Mouse (Mus musculus) forebrain, embryonic 12.5 days (tissue): ENCODE data around the gene Rwdd4a. TPM values are rescaled to one million over a fixed set of nuclear protein-coding genes. Genes with fewer than 3 reads are reported as not detected.

ENCODE experiments used
- ATAC-seq: fragments of 200-750 bp; cut with Nextera tagmentation; 2 replicates; pipeline ENCODE4 v1.8.0; 2017; ENCODE audit warnings: moderate TSS enrichment; ENCODE audit not compliant: low FRiP score
- H3K27ac ChIP-seq: fragments of 300-500 bp; sonication (generic); 2 replicates; pipeline ENCODE4 v1.5.1; 2016; ENCODE audit warnings: mild to moderate bottlenecking
- H3K27me3 ChIP-seq: fragments of 300-500 bp; sonication (generic); 2 replicates; pipeline ENCODE4 v1.6.1; 2016; ENCODE audit warnings: mild to moderate bottlenecking
- H3K36me3 ChIP-seq: fragments of 300-500 bp; sonication (generic); replicated peaks from 2 replicates; pipeline ENCODE4 v1.6.1; 2016; ENCODE audit warnings: mild to moderate bottlenecking
- H3K4me1 ChIP-seq: fragments of 300-500 bp; sonication (generic); 2 replicates; pipeline ENCODE4 v1.6.1; 2016
- H3K4me2 ChIP-seq: fragments of 300-500 bp; sonication (generic); 2 replicates; pipeline ENCODE4 v1.6.1; 2016; ENCODE audit warnings: mild to moderate bottlenecking, moderate library complexity
- H3K4me3 ChIP-seq: fragments of 300-500 bp; sonication (generic); replicated peaks from 2 replicates; pipeline ENCODE4 v1.5.1; 2016; ENCODE audit warnings: mild to moderate bottlenecking
- H3K9ac ChIP-seq: fragments of 300-500 bp; sonication (generic); 2 replicates; pipeline ENCODE4 v1.6.1; 2016; ENCODE audit warnings: mild to moderate bottlenecking
- H3K9me3 ChIP-seq: fragments of 300-500 bp; sonication (generic); 2 replicates; pipeline ENCODE4 v1.6.1; 2016
- whole genome bisulfite sequencing: fragments of 180-500 bp; shearing (Covaris S2); methylation state at CpG from one replicate; pipeline ENCODE4 v1.1.7; 2016; 5-methylcytosine and 5-hydroxymethylcytosine counted together
- polyA plus RNA-seq: library from polyadenylated mRNA; unstranded; fragments of >200 nt; fragmentation: Nextera tagmentation; extraction: Ambion mirVana; gene quantifications from 2 replicates; pipeline ENCODE4 v1.2.1, GENCODE M21; 2016

The Rwdd4a gene
- polyA plus RNA-seq, 1 experiment from 2014 or later = 44.8 TPM

GRCm38 (mm10) chr8:47542746-47543145, 9.3 kb downstream of the Rwdd4a start:
- H3K9me3 ChIP-seq = no peaks in the 10 kb centered on the region
- no peak overlapping the region for H3K4me3 ChIP-seq
- WGBS = 95% methylated on average over 16 of the region's 16 CpGs
- H3K4me2 ChIP-seq = no peak overlapping the region
- no peak overlapping the region for H3K9ac ChIP-seq
- peaks cover 75% of the 10 kb centered on the region for H3K36me3 ChIP-seq
- ATAC-seq = no peak
- H3K27ac ChIP-seq = no peak overlapping the region
- H3K4me1 ChIP-seq = no peaks in the 10 kb centered on the region
- H3K27me3 ChIP-seq = no peaks in the 10 kb centered on the region

GRCm38 (mm10) chr8:47544094-47544493, 10.6 kb downstream of the Rwdd4a start:
- H3K4me3 ChIP-seq = no peak overlapping the region
- no peak for ATAC-seq
- no peak overlapping the region for H3K9ac ChIP-seq
- H3K27ac ChIP-seq = no peak overlapping the region
- H3K4me2 ChIP-seq = no peak overlapping the region
- H3K9me3 ChIP-seq = no peaks in the 10 kb centered on the region
- 89% methylated on average over 5 of the region's 5 CpGs for WGBS
- H3K36me3 ChIP-seq = peaks cover 80% of the 10 kb centered on the region
- H3K27me3 ChIP-seq = no peaks in the 10 kb centered on the region
- H3K4me1 ChIP-seq = no peaks in the 10 kb centered on the region

- Histone ChIP-seq H3K4me3 (no peak overlapping the region), H3K4me1 (no peaks in the 10 kb centered on the region), H3K9ac (no peak overlapping the region), H3K36me3 (peaks cover 89% of the 10 kb centered on the region), H3K27ac (no peak overlapping the region), H3K27me3 (no peaks in the 10 kb centered on the region), H3K9me3 (no peaks in the 10 kb centered on the region), H3K4me2 (no peak overlapping the region)
- no peak for ATAC-seq
- 97% methylated on average over 10 of the region's 10 CpGs for WGBS
Measured at GRCm38 (mm10) chr8:47547102-47547501, 13.6 kb downstream of the Rwdd4a start.

- ATAC-seq = no peak
- no peaks in the 10 kb centered on the region for H3K9me3 ChIP-seq
- H3K27ac ChIP-seq = no peak overlapping the region
- peaks cover 39% of the 10 kb centered on the region for H3K36me3 ChIP-seq
- no peak overlapping the region for H3K4me3 ChIP-seq
- H3K9ac ChIP-seq = no peak overlapping the region
- no peaks in the 10 kb centered on the region for H3K4me1 ChIP-seq
- WGBS = 85% methylated on average over 6 of the region's 6 CpGs
- no peak overlapping the region for H3K4me2 ChIP-seq
- no peaks in the 10 kb centered on the region for H3K27me3 ChIP-seq
Measured at GRCm38 (mm10) chr8:47553613-47554012, 20.1 kb downstream of the Rwdd4a start.

DNA sequence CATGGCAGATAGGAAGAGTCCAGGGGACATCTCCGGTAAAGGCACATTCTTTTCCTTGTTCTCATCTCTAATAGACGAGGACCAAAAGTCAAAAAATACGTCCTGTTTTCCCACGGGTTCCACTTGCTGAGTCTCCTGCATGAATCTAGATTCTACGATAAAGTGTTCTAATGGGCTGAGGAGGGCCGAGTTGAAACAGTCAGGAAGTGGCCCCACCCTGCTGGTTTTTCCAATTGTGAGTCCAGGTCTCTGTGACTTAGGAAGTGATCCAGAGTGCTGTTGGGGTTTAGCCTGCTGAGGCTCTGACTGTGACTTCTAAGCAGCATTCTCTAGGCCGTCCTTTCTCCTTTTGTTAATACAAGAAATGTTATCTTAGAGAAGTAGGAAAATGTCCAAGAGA, 23.0 kb downstream of the Rwdd4a start:
- WGBS = 88% methylated on average over 7 of the region's 7 CpGs
- H3K4me3 ChIP-seq = no peak overlapping the region
- H3K27ac ChIP-seq = no peak overlapping the region
- H3K27me3 ChIP-seq = no peaks in the 10 kb centered on the region
- no peaks in the 10 kb centered on the region for H3K9me3 ChIP-seq
- ATAC-seq = no peak
- no peaks in the 10 kb centered on the region for H3K4me1 ChIP-seq
- peaks cover 12% of the 10 kb centered on the region for H3K36me3 ChIP-seq
- H3K9ac ChIP-seq = no peak overlapping the region
- H3K4me2 ChIP-seq = no peak overlapping the region

DNA sequence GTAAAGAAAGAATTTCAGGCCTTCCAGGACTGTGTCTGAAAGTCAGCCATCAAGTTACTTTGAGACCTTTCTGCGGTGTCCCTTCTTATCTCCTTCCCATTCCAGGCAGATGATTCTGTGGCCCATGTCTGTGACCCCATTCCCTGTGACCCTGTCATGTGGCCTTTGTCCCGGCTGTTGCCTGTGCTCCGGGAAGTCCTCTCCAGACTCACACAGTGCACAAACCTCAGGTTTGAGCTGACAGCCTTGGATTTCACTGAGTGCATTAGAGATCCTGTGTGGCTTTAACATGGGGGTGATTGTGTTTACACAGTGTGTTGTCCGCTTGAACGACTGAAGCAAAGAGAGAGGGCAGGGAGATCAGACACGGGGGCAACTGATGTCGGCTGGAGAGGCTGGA, 24.8 kb downstream of the Rwdd4a start:
- ATAC-seq = no peak
- peaks cover 5% of the 10 kb centered on the region for H3K36me3 ChIP-seq
- H3K4me3 ChIP-seq = no peak overlapping the region
- no peaks in the 10 kb centered on the region for H3K4me1 ChIP-seq
- H3K27ac ChIP-seq = no peak overlapping the region
- WGBS = 51% methylated on average over 7 of the region's 7 CpGs
- no peaks in the 10 kb centered on the region for H3K9me3 ChIP-seq
- no peak overlapping the region for H3K4me2 ChIP-seq
- no peak overlapping the region for H3K9ac ChIP-seq
- no peaks in the 10 kb centered on the region for H3K27me3 ChIP-seq

DNA sequence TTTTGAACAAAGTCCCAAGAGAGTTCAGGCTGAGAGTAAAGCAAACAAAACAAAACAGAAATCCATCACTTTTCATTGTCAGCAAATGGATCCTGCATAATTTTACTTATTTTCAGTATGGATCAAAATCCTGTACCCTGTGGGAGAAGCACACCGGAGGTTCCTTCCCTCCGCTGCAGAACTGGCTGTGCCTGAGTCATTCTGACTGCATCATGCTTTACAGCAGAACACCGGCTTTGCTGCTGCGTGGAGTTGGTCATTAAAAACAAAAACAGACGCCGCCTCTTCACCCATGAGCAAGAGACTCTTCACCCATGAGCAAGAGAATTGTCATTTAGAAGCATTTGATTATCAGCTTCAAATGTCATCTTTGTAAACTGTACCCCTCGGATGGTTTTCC, 27.3 kb downstream of the Rwdd4a start:
- no peak overlapping the region for H3K27ac ChIP-seq
- WGBS = 88% methylated on average over 7 of the region's 7 CpGs
- H3K27me3 ChIP-seq = no peaks in the 10 kb centered on the region
- ATAC-seq = no peak
- H3K4me3 ChIP-seq = no peak overlapping the region
- H3K4me1 ChIP-seq = no peaks in the 10 kb centered on the region
- no peaks in the 10 kb centered on the region for H3K36me3 ChIP-seq
- no peak overlapping the region for H3K4me2 ChIP-seq
- no peak overlapping the region for H3K9ac ChIP-seq
- no peaks in the 10 kb centered on the region for H3K9me3 ChIP-seq

GRCm38 (mm10) chr8:47566551-47566950, 33.1 kb downstream of the Rwdd4a start:
- Histone ChIP-seq H3K4me3 (no peak overlapping the region), H3K27ac (no peak overlapping the region), H3K4me2 (no peak overlapping the region), H3K36me3 (no peaks in the 10 kb centered on the region), H3K9ac (no peak overlapping the region), H3K9me3 (no peaks in the 10 kb centered on the region), H3K27me3 (no peaks in the 10 kb centered on the region), H3K4me1 (no peaks in the 10 kb centered on the region)
- WGBS = 73% methylated on average over 6 of the region's 6 CpGs
- ATAC-seq = no peak

DNA sequence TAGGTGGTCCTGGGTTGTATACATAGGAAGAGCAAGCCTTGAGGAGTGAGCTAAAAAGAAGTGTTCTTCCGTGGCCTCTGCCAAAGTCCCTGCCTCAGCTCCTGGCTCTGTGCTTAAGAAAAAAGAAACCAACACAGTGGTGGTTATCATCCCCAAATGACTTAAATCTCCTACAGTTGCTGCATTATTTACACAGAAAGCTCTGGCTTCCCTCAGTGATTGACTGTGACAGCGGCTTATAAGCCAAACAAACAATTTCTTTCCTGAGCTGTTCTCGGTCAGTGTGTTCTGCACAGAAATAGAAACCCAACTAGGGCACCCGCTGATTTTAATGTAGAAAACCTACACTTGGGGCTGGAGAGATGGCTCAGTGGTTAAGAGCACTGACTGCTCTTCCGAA, 34.6 kb downstream of the Rwdd4a start:
- no peaks in the 10 kb centered on the region for H3K4me1 ChIP-seq
- no peak overlapping the region for H3K9ac ChIP-seq
- WGBS = 88% methylated on average over 5 of the region's 5 CpGs
- H3K36me3 ChIP-seq = no peaks in the 10 kb centered on the region
- no peak overlapping the region for H3K27ac ChIP-seq
- no peak for ATAC-seq
- no peaks in the 10 kb centered on the region for H3K9me3 ChIP-seq
- H3K4me2 ChIP-seq = no peak overlapping the region
- H3K4me3 ChIP-seq = no peak overlapping the region
- no peaks in the 10 kb centered on the region for H3K27me3 ChIP-seq

DNA sequence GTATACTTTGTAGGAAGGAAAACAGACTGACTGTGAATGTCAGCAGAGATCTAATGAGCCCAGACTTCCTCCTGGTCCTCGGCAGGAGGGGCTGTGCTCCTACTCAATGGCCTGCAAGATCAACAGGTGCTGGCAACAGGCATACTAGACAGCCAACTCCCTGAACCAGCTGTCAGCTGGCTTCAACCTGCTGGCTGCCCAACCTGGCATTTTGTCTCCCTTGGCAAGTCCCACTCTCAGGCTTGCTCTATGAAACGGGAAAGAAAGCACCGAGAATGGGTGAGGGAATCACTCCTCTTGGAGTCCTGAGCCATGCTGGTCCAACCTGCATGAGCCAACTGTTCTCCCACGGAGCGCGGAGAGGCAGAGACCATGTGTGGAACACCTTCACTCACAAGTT, 36.7 kb downstream of the Rwdd4a start:
- ATAC-seq = no peak
- Histone ChIP-seq H3K4me2 (no peak overlapping the region), H3K36me3 (no peaks in the 10 kb centered on the region), H3K4me3 (no peak overlapping the region), H3K27ac (no peak overlapping the region), H3K4me1 (no peaks in the 10 kb centered on the region), H3K27me3 (no peaks in the 10 kb centered on the region), H3K9me3 (no peaks in the 10 kb centered on the region), H3K9ac (no peak overlapping the region)
- WGBS = 91% methylated on average over 6 of the region's 6 CpGs

- Histone ChIP-seq H3K4me3 (no peak overlapping the region), H3K4me1 (no peaks in the 10 kb centered on the region), H3K27ac (no peak overlapping the region), H3K4me2 (no peak overlapping the region), H3K9me3 (no peaks in the 10 kb centered on the region), H3K27me3 (no peaks in the 10 kb centered on the region), H3K36me3 (no peaks in the 10 kb centered on the region), H3K9ac (no peak overlapping the region)
- WGBS = 92% methylated on average over 7 of the region's 7 CpGs
- no peak for ATAC-seq
Measured at GRCm38 (mm10) chr8:47573482-47573881, 40.0 kb downstream of the Rwdd4a start.

- Histone ChIP-seq H3K4me1 (peaks cover 3% of the 10 kb centered on the region; the same call in 1 of the 2 replicates), H3K36me3 (no peaks in the 10 kb centered on the region), H3K27ac (no peak overlapping the region), H3K9me3 (no peaks in the 10 kb centered on the region), H3K9ac (no peak overlapping the region), H3K4me2 (no peak overlapping the region), H3K27me3 (no peaks in the 10 kb centered on the region), H3K4me3 (no peak overlapping the region)
- ATAC-seq = no peak
- WGBS = 79% methylated on average over 7 of the region's 7 CpGs
Measured at GRCm38 (mm10) chr8:47581454-47581853, 48.0 kb downstream of the Rwdd4a start.

DNA sequence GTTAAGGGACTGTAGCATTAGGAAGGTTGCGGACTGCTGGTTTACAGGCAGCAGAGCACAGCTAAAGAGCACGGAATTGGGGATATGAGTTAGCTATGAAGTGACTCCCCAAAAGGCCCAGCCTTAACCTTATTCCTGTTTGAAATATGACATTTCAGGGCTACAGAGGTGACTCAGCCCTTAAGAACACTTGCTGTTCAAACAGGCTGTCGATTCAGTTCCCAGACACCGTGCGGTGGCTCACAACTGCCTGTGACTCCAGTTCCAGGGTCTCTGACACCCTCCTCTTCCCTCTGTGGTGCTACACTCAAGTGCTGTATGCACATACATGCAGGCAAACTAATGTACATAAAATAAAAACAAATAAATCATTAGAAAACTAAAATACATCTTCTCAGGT, 55.2 kb downstream of the Rwdd4a start:
- no peak overlapping the region for H3K4me3 ChIP-seq
- no peak for ATAC-seq
- H3K4me1 ChIP-seq = peaks cover 3% of the 10 kb centered on the region; the same call in 1 of the 2 replicates
- WGBS = 95% methylated on average over 5 of the region's 5 CpGs
- no peak overlapping the region for H3K27ac ChIP-seq
- no peak overlapping the region for H3K4me2 ChIP-seq
- H3K36me3 ChIP-seq = no peaks in the 10 kb centered on the region
- H3K9ac ChIP-seq = no peak overlapping the region
- no peaks in the 10 kb centered on the region for H3K9me3 ChIP-seq
- H3K27me3 ChIP-seq = no peaks in the 10 kb centered on the region
